Mouse (Mus musculus) stomach, postnatal 0 days (tissue): Measurements from ENCODE around the gene Phactr1.

ENCODE experiments used
- CTCF ChIP-seq: IDR thresholded peaks from 2 replicates; pipeline ENCODE4 v1.5.1; 2016; ENCODE audit warnings: antibody characterized with exemption, low read depth, mild to moderate bottlenecking, moderate library complexity
- EP300 ChIP-seq: optimal IDR thresholded peaks from 2 replicates; pipeline ENCODE3; 2016; ENCODE audit warnings: antibody characterized with exemption

GRCm38 (mm10) chr13:43173262-43173661 is 492.8 kb downstream of the Phactr1 start:
- no peak for TF ChIP-seq EP300
- peak; percentile 87 for TF ChIP-seq CTCF
